Mouse (Mus musculus) cortical plate, adult 2 months (tissue): ENCODE results near the gene Lhfpl4.

Experiments
- CTCF ChIP-seq: fragments of 200-500 bp; IDR thresholded peaks from 2 replicates; pipeline ENCODE4 v1.5.1; 2011; ENCODE audit warnings: mild to moderate bottlenecking, control low read depth, low read length; ENCODE audit not compliant: insufficient read depth; ENCODE audit errors: extremely low read depth
- POLR2A ChIP-seq: fragments of 200-500 bp; IDR thresholded peaks from 2 replicates; pipeline ENCODE4 v1.6.1; 2011; ENCODE audit warnings: mild to moderate bottlenecking, low read length, control low read depth; ENCODE audit not compliant: insufficient read depth; ENCODE audit errors: extremely low read depth

- TF ChIP-seq CTCF, result no peak
- no peak for TF ChIP-seq POLR2A
Observed at GRCm38 (mm10) chr6:113226705-113227104, 31.5 kb upstream of the Lhfpl4 start.
